Mouse (Mus musculus) left cerebral cortex, adult 2 months (tissue): ENCODE results near the gene Grap2. TPM values are rescaled to one million over a fixed set of nuclear protein-coding genes. Genes with fewer than 3 reads are reported as not detected.

Experiments
- DNase-seq, 2 experiments: peaks; one replicate each; pipeline ENCODE4 v3.0.0; 2021 to 2022; ENCODE audit warnings: low spot score in 2 of 2, mixed read lengths in 1 of 2; ENCODE audit errors: extremely low spot score in 1 of 2
- H3K27ac ChIP-seq: fragments of 200-600 bp; 2 replicates; pipeline ENCODE4 v1.8.1; 2022
- H3K4me3 ChIP-seq: fragments of 200-600 bp; 2 replicates; pipeline ENCODE4 v1.8.1; 2022
- CTCF ChIP-seq: fragments of 200-600 bp; IDR thresholded peaks from 2 replicates; pipeline ENCODE4 v1.8.1; 2022; ENCODE audit warnings: antibody characterized with exemption, mild to moderate bottlenecking, moderate library complexity
- intact Hi-C: fragments of 180-260 bp; cut with DNase I; formaldehyde crosslinking; loops from one replicate; pipeline ENCODE4 v1.15.1; 2025
- total RNA-seq, 2 experiments: library from RNA; stranded (reverse); gene quantifications; 2 replicates each; pipeline ENCODE4 v1.2.3; 2021

Gene Grap2
- total RNA-seq, 2 experiments from 2014 or later = 0.44 to 0.66 TPM

- TF ChIP-seq CTCF = no peak
- DNase-seq = no peak
- Histone ChIP-seq H3K4me3 (no peak overlapping the region), H3K27ac (no peak overlapping the region)
- intact Hi-C loops = loop anchor here (2.0 to 5.0 kb wide), 4 partner anchors 15 to 344 kb away; partner anchors contain the start of gene Cacna1i
Observed at GRCm38 (mm10) chr15:80631311-80631710, 58.9 kb downstream of the Grap2 start.

GRCm38 (mm10) chr15:80632280-80632893 is 60.0 kb downstream of the Grap2 start:
- no peak for TF ChIP-seq CTCF
- H3K27ac ChIP-seq = peak overlapping the region; percentile 82
- H3K4me3 ChIP-seq = no peak overlapping the region
- intact Hi-C loops = loop anchor here (2.0 to 5.0 kb wide), 4 partner anchors 102 to 345 kb away; partner anchors contain the start of gene Cacna1i
- peak; percentile 50 to 58 for DNase-seq

GRCm38 (mm10) chr15:80634391-80635193 is 62.2 kb downstream of the Grap2 start:
- peak; percentile 77 for TF ChIP-seq CTCF
- intact Hi-C loops = loop anchor here (1.0 to 5.0 kb wide), 5 partner anchors 60 to 347 kb away; partner anchors contain the start of gene Cacna1i
- Histone ChIP-seq H3K27ac (no peak overlapping the region), H3K4me3 (no peak overlapping the region)
- DNase-seq = peak; percentile 40 to 60

GRCm38 (mm10) chr15:80636757-80637372 is 64.5 kb downstream of the Grap2 start:
- Histone ChIP-seq H3K4me3 (no peak overlapping the region), H3K27ac (no peak overlapping the region)
- intact Hi-C loops = no loop called here
- no peak for TF ChIP-seq CTCF
- no peak for DNase-seq

- intact Hi-C loops = no loop called here
- no peak overlapping the region for H3K4me3 ChIP-seq
- no peak for TF ChIP-seq CTCF
- DNase-seq = no peak
- no peak overlapping the region for H3K27ac ChIP-seq
Observed at GRCm38 (mm10) chr15:80639071-80639702, 66.8 kb downstream of the Grap2 start.

- no peak for TF ChIP-seq CTCF
- intact Hi-C loops = no loop called here
- Histone ChIP-seq H3K4me3 (no peak overlapping the region), H3K27ac (no peak overlapping the region)
- DNase-seq = no peak
Observed at GRCm38 (mm10) chr15:80639874-80640273, 67.5 kb downstream of the Grap2 start.

GRCm38 (mm10) chr15:80641702-80642435 is 69.5 kb downstream of the Grap2 start:
- intact Hi-C loops = no loop called here
- no peak overlapping the region for H3K27ac ChIP-seq
- DNase-seq = no peak
- TF ChIP-seq CTCF = no peak
- H3K4me3 ChIP-seq = no peak overlapping the region

- no peak for DNase-seq
- no peak for TF ChIP-seq CTCF
- Histone ChIP-seq H3K27ac (no peak overlapping the region), H3K4me3 (no peak overlapping the region)
- intact Hi-C loops = no loop called here
Observed at GRCm38 (mm10) chr15:80645006-80645797, 72.8 kb downstream of the Grap2 start.

GRCm38 (mm10) chr15:80648977-80649606 is 76.7 kb downstream of the Grap2 start:
- peak; percentile 50 for TF ChIP-seq CTCF
- no peak overlapping the region for H3K4me3 ChIP-seq
- 0 out of 2 replicates have a peak overlapping the region, but pooled peaks have one; percentile 38 for H3K27ac ChIP-seq
- intact Hi-C loops = no loop called here
- no peak for DNase-seq

GRCm38 (mm10) chr15:80650412-80650811 is 78.0 kb downstream of the Grap2 start:
- no peak for TF ChIP-seq CTCF
- H3K4me3 ChIP-seq = no peak overlapping the region
- no peak for DNase-seq
- intact Hi-C loops = no loop called here
- H3K27ac ChIP-seq = no peak overlapping the region
